Mouse (Mus musculus) cerebellum, adult 8-10 months (tissue): ENCODE data around the gene Ap2b1.

Experiments
- DNase-seq: peaks from one replicate; pipeline ENCODE4 v3.0.0; 2022

Gene Ap2b1

DNA sequence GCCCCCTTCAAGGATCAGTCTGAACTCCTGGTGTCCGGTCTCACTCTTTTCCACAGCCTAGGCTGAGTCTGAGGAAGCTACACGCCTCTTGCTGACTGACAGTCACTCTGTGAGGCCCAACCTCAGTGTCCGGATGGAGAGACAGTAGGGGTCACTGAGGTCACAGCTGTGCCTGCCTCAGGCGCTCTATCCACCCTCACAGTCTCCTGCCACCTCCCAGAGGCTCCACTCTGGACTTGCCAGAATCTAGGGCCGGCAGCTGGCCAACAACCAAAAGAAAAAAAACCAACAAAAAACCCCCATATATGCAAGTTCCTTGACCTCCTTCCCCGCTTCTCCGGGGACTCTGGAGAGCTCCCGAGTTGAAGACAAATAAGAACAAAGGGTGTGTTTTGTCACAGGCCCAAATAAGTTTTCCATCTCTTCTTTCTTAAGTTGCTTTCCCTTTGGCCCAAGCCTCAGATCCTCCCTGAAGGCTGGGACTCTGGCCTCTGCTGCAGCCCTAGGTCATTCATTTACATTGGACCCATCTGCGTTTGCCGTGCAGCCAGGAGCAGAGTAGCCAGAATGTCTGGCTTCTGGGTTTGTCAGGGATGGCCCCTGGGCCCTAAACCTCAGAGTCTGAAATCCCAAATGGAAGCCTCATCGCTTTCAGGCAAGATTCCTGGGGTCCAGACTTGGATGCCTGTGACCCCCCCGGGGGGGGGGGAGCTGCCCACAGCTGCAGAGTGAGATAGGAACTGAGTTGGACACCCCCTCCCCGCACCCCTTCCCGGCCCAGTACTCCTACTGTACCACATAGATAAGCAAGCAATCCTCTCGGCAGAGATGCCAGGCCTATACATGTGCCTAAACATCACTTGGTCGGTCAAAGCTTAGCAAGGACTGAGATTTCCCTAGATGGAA, 149.4 kb downstream of the Ap2b1 start:
- no peak for DNase-seq

DNA sequence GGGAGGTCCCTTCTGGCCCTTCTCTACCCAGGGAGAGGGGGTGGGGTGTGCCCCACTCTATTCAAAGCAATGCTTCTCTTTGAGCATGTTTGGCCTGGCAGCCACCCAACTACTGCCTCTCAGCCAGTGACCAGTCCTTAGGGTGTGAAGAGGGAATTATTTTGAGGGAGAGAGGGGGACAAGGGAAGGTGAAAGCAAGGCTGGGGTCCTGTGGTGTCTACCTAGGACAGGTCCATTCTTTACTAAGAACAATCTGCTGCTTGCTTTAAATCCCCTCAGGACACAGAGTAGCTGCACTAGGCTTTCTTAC, 150.1 kb downstream of the Ap2b1 start:
- no peak for DNase-seq

GRCm38 (mm10) chr11:83449298-83449697, 150.5 kb downstream of the Ap2b1 start:
- no peak for DNase-seq

DNA sequence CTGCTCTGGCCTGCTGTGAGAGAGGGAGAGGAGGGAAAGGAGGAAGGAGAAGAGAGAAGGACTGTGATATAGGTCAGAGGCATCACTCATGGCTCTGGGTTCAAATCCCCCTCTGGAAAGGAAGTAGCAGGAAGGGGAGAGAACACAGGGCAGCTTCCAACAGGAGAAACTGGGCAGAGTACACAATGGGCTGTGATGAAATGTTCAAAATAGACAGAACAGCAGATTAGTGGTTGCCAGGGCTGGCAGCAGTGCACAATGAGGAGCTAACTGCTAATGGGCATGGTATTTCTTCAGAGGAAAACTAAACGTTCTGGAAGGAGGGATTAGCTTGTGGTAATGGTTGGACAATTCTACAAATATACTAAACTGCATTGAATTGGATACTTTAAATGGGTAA, 151.7 kb downstream of the Ap2b1 start:
- no peak for DNase-seq

DNA sequence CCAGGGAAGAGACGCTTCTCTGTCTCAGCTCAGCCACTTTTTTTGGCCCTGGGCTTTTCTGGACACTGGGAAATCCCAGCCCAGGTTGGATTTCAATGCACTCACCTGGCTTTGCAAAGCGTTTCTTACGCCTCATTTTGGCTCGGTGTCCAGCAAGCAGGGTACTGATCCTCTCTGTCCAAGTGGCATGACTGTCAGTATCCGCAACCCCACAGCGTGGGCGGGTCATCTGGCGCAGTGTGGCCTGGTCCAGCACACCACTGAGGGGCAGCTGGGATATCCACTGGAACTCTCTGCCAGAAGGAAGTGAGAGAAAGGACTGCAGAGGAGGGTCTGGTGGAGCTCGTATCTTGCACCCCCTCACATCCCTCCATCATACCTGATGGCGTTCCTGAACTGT, 152.5 kb downstream of the Ap2b1 start:
- DNase-seq = no peak

DNA sequence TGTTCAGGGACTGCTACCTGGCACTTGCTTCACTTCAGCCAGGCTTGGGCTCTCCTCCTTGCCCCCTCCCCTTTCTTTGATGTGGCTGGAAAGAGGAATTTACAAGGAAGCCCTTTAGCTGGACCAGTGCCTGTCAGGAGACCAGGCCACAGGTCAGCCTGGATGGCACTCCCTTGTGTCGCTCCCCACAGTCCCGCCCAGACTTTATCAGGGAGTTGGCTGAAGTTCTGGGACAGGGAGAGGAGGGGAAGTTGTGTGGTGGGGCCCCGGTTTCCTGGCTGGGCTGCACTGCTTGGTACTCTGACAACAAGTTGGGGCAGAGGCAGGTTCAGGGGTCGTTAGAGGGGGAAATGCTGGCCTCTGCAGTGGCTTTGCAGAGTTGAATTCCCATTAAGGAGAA, 155.7 kb downstream of the Ap2b1 start:
- DNase-seq = no peak
